Mouse (Mus musculus) stomach, postnatal 0 days (tissue): ENCODE data around the gene Mipol1.

Experiments used
- CTCF ChIP-seq: IDR thresholded peaks from 2 replicates; pipeline ENCODE4 v1.5.1; 2016; ENCODE audit warnings: antibody characterized with exemption, low read depth, mild to moderate bottlenecking, moderate library complexity
- EP300 ChIP-seq: optimal IDR thresholded peaks from 2 replicates; pipeline ENCODE3; 2016; ENCODE audit warnings: antibody characterized with exemption

- TF ChIP-seq CTCF: peak; percentile 57
- no peak for TF ChIP-seq EP300
Measured at GRCm38 (mm10) chr12:57258572-57258971, 28.3 kb downstream of the Mipol1 start.
